Mouse (Mus musculus) granulocyte monocyte progenitor cell, adult 5-6 weeks (primary cell): ENCODE measurements around the gene Slc3a2. TPM values are rescaled to one million over a fixed set of nuclear protein-coding genes. Genes with fewer than 3 reads are reported as not detected.

Experiments used
- ATAC-seq: replicated peaks from 2 replicates; pipeline ENCODE4 v1.8.0; 2016; ENCODE audit warnings: mild to moderate bottlenecking, moderate TSS enrichment, inconsistent platforms; ENCODE audit not compliant: poor library complexity, severe bottlenecking
- total RNA-seq, 2 experiments: library from RNA; stranded (forward) in 1 of 2; stranded (reverse) in 1 of 2; fragments of 200-712, 200-1000 nt in 1 of 2; fragments of >200 nt in 1 of 2; fragmentation: Nextera tagmentation in 1 of 2; gene quantifications; 2 replicates each; pipeline ENCODE4 v1.2.3; 2014 to 2017

Slc3a2 gene
- total RNA-seq, 2 experiments from 2014 or later, result 70.1 to 87.2 TPM

DNA sequence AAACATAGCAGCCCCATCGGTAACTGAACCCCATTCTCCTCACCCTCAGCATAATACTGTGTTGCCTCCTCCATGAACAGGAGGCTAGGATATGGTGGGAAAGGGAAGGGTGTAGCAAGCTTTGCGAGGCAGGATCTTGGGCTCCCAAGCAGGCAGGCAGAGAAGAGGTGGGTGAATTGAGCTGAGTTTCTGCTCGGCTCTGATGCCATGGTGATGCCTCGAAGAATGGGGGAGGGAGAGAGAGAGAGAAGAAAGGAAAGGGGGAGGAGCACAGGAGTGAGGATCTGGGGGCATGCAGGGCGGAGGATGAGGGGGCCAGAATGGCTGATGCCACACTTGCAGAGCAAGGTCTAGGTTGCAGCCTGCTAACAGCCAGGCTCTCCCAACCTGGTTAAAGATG is 57.4 kb downstream of the Slc3a2 start:
- ATAC-seq, result no peak

DNA sequence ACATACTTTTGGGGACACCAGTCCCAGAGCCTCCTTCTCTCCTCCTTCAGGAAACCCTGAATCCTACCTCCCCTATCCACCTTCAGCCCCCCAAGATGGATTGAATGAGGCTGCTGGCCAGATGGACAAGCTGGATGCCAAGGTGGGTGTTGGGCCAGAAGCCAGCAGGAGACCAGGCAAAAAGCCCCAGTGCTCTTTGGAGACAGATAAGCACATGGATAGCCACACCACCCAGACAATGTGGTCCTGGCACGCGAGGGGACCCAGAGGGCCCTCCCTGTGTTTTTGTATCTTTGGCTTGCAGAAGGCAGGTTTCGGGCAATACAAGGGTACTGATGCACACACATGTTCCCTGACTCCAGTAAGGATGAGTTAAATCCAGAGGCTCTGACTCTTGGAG is 58.3 kb downstream of the Slc3a2 start:
- no peak for ATAC-seq

DNA sequence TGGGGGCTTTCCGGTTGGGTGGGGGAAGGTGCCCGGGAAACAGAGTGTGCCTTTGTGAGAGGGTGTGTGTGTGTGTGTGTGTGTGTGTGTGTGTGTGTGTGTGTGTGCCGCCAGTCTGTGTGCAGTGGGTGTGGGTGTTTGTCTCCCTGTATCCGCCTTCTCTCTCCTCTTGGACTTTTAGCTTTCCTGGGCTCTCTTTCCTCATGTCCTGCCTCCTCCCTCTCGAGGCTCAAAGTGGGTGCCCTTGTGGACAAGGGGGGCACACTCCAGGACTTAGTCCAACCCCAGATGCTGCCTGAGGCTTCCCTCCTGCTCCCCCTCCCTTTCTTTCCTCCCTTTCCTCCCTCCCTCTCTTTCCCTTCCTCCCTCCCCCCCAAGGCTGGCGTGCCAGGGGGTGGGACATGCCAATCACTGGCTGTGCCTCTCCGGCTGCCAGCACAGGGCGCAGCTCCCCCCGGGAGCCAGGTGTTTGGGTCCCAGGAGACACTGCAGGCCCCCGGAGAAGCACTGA is 59.2 kb downstream of the Slc3a2 start:
- no peak for ATAC-seq

DNA sequence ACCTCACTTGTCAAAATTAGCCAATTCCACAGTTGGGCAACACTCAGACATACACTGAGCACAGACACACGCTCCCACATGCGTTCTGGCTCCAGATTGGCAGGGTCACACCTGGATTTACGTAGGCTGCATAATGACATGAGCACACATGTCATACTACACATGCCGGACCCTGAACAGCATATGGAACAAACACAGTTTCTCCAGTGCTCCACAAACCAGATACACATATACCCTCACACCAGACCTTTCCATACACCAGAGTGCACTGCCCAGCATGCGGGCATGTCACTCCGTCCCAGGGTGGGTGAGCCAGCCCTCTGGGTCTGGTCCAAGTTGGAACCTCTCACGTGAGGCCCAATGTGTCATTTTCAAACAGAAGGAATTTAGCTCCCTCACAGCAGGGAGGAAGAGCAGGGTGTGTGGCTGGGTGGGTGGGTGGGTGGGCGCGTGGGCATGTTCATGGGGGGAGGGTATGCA is 59.8 kb downstream of the Slc3a2 start, which contains the start of gene Chrm1:
Chrm1 (plus strand) TSS at position 430 of the 480 bp plus-strand sequence.
- peak; percentile 36 for ATAC-seq

DNA sequence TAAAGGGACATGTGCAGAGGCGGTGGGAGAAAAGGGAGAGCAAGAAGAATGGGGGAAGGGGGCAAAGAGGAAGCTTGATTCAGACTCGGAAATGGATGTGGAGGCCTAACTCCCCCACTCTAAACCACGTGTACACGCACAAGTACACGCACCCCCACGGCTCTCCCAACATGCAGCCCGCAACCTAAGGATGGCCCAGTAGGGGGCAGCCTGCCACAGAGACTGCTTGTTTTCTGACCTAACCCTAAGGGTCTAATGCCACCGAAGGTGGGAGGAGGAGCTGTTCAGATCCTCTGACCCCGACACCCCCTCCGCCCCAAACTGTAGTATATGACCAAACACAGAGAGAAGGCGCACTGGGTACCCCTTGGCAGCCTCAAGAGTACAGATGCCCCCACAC is 60.8 kb downstream of the Slc3a2 start:
- peak; percentile 80 for ATAC-seq

DNA sequence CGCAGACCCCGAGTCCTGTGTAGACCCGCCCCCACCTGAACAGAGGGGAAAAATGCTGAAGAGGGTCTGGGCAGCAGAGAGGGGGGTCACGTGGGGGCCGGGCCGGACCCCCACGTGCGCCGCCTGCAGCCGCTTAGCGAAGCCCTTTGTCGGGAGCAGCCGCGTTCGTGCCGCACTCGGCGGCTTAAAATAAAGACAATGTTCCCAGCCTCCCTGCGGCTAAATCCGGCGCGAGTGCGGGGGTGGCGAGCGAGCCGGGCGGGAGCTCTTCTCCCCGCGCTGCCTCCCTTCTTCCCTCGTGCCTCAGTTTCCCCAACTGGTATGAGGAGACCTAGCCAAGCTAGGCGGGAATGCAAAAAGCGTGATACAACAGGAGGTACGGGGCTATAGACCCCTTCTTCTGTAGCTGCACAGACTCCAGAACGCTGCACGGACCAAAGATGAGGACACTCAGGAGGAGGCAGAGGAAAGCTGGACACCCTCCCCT is 61.3 kb downstream of the Slc3a2 start:
- ATAC-seq, result no peak

Other genes starting within 250 kb of the Slc3a2 start
Only the 30 nearest of the 32 such genes appear.
- not detected in 2 replicates for gene Slc22a8, start 132.1 kb downstream of the Slc3a2 start, total RNA-seq (2014; fragmentation: Nextera tagmentation)
- gene Slc22a8, start 132.1 kb downstream of the Slc3a2 start, total RNA-seq (2017), result not detected in 2 replicates
- not detected in 2 replicates for gene Slc22a6, start 105.3 kb downstream of the Slc3a2 start, total RNA-seq (2014; fragmentation: Nextera tagmentation)
- not detected in 2 replicates for gene Slc22a6, start 105.3 kb downstream of the Slc3a2 start, total RNA-seq (2017)
- gene Chrm1, start 59.6 kb downstream of the Slc3a2 start, total RNA-seq (2014; fragmentation: Nextera tagmentation), result 0.04 TPM in 1 of 2 replicates, not detected in the other
- not detected in 2 replicates for gene Chrm1, start 59.6 kb downstream of the Slc3a2 start, total RNA-seq (2017)
- 122 and 136 TPM in 2 replicates for gene Wdr74, start 12.5 kb upstream of the Slc3a2 start, total RNA-seq (2014; fragmentation: Nextera tagmentation)
- gene Wdr74, start 12.5 kb upstream of the Slc3a2 start, total RNA-seq (2017), result 96.6 and 196 TPM in 2 replicates
- not detected in 2 replicates for gene 1700092M07Rik, start 17.3 kb upstream of the Slc3a2 start, total RNA-seq (2014; fragmentation: Nextera tagmentation)
- 2.5 TPM in 2 replicates for gene 1700092M07Rik, start 17.3 kb upstream of the Slc3a2 start, total RNA-seq (2017)
- gene Stx5a, start 18.0 kb upstream of the Slc3a2 start, total RNA-seq (2014; fragmentation: Nextera tagmentation), result 63.4 and 64.7 TPM in 2 replicates
- gene Stx5a, start 18.0 kb upstream of the Slc3a2 start, total RNA-seq (2017), result 43.0 and 62.0 TPM in 2 replicates
- gene Nxf1, start 33.7 kb upstream of the Slc3a2 start, total RNA-seq (2014; fragmentation: Nextera tagmentation), result 268 and 347 TPM in 2 replicates
- gene Nxf1, start 33.7 kb upstream of the Slc3a2 start, total RNA-seq (2017), result 89.4 and 113 TPM in 2 replicates
- 61.2 and 62.7 TPM in 2 replicates for gene Tmem223, start 47.6 kb upstream of the Slc3a2 start, total RNA-seq (2014; fragmentation: Nextera tagmentation)
- gene Tmem223, start 47.6 kb upstream of the Slc3a2 start, total RNA-seq (2017), result 35.7 and 40.6 TPM in 2 replicates
- gene Tmem179b, start 51.1 kb upstream of the Slc3a2 start, total RNA-seq (2014; fragmentation: Nextera tagmentation), result 141 and 147 TPM in 2 replicates
- 69.5 and 81.3 TPM in 2 replicates for gene Tmem179b, start 51.1 kb upstream of the Slc3a2 start, total RNA-seq (2017)
- 19.1 and 20.5 TPM in 2 replicates for gene Taf6l, start 63.0 kb upstream of the Slc3a2 start, total RNA-seq (2014; fragmentation: Nextera tagmentation)
- gene Taf6l, start 63.0 kb upstream of the Slc3a2 start, total RNA-seq (2017), result 10.0 and 15.6 TPM in 2 replicates
- gene Polr2g, start 75.2 kb upstream of the Slc3a2 start, total RNA-seq (2014; fragmentation: Nextera tagmentation), result 112 and 148 TPM in 2 replicates
- gene Polr2g, start 75.2 kb upstream of the Slc3a2 start, total RNA-seq (2017), result 51.7 and 69.8 TPM in 2 replicates
- 3.1 TPM in 2 replicates for gene Zbtb3, start 79.2 kb upstream of the Slc3a2 start, total RNA-seq (2014; fragmentation: Nextera tagmentation)
- gene Zbtb3, start 79.2 kb upstream of the Slc3a2 start, total RNA-seq (2017), result 2.7 and 3.0 TPM in 2 replicates
- 41.3 and 42.1 TPM in 2 replicates for gene Ttc9c, start 96.0 kb upstream of the Slc3a2 start, total RNA-seq (2014; fragmentation: Nextera tagmentation)
- gene Ttc9c, start 96.0 kb upstream of the Slc3a2 start, total RNA-seq (2017), result 62.8 and 65.0 TPM in 2 replicates
- 71.4 and 85.1 TPM in 2 replicates for gene Hnrnpul2, start 96.6 kb upstream of the Slc3a2 start, total RNA-seq (2014; fragmentation: Nextera tagmentation)
- 82.8 and 88.5 TPM in 2 replicates for gene Hnrnpul2, start 96.6 kb upstream of the Slc3a2 start, total RNA-seq (2017)
- not detected in 2 replicates for gene AC129217.1, start 106.4 kb upstream of the Slc3a2 start, total RNA-seq (2014; fragmentation: Nextera tagmentation)
- 34.1 TPM in 1 of 2 replicates, not detected in the other for gene AC129217.1, start 106.4 kb upstream of the Slc3a2 start, total RNA-seq (2017)
- gene Bscl2, start 114.1 kb upstream of the Slc3a2 start, total RNA-seq (2014; fragmentation: Nextera tagmentation), result 61.8 and 89.4 TPM in 2 replicates
- 33.9 and 34.6 TPM in 2 replicates for gene Bscl2, start 114.1 kb upstream of the Slc3a2 start, total RNA-seq (2017)
- not detected in 2 replicates for gene Gng3, start 115.8 kb upstream of the Slc3a2 start, total RNA-seq (2014; fragmentation: Nextera tagmentation)
- 0.26 TPM in 1 of 2 replicates, not detected in the other for gene Gng3, start 115.8 kb upstream of the Slc3a2 start, total RNA-seq (2017)
- 0.11 TPM in 1 of 2 replicates, not detected in the other for gene Lrrn4cl, start 127.4 kb upstream of the Slc3a2 start, total RNA-seq (2014; fragmentation: Nextera tagmentation)
- gene Lrrn4cl, start 127.4 kb upstream of the Slc3a2 start, total RNA-seq (2017), result not detected in 2 replicates
- 115 and 150 TPM in 2 replicates for gene Ubxn1, start 148.1 kb upstream of the Slc3a2 start, total RNA-seq (2014; fragmentation: Nextera tagmentation)
- 135 and 136 TPM in 2 replicates for gene Ubxn1, start 148.1 kb upstream of the Slc3a2 start, total RNA-seq (2017)
- 57.3 and 67.4 TPM in 2 replicates for gene Uqcc3, start 157.6 kb upstream of the Slc3a2 start, total RNA-seq (2014; fragmentation: Nextera tagmentation)
- 66.9 and 100 TPM in 2 replicates for gene Uqcc3, start 157.6 kb upstream of the Slc3a2 start, total RNA-seq (2017)
- gene Lbhd1, start 160.4 kb upstream of the Slc3a2 start, total RNA-seq (2014; fragmentation: Nextera tagmentation), result 49.4 and 65.5 TPM in 2 replicates
- gene Lbhd1, start 160.4 kb upstream of the Slc3a2 start, total RNA-seq (2017), result 10.1 and 37.8 TPM in 2 replicates
- not detected in 2 replicates for gene Gm49403, start 160.6 kb upstream of the Slc3a2 start, total RNA-seq (2014; fragmentation: Nextera tagmentation)
- gene Gm49403, start 160.6 kb upstream of the Slc3a2 start, total RNA-seq (2017), result not detected in 2 replicates
- 70.2 and 82.4 TPM in 2 replicates for gene 1810009A15Rik, start 165.5 kb upstream of the Slc3a2 start, total RNA-seq (2014; fragmentation: Nextera tagmentation)
- gene 1810009A15Rik, start 165.5 kb upstream of the Slc3a2 start, total RNA-seq (2017), result 92.1 and 109 TPM in 2 replicates
- not detected in 2 replicates for gene Gm49416, start 165.6 kb upstream of the Slc3a2 start, total RNA-seq (2014; fragmentation: Nextera tagmentation)
- not detected in 2 replicates for gene Gm49416, start 165.6 kb upstream of the Slc3a2 start, total RNA-seq (2017)
- 23.7 and 30.3 TPM in 2 replicates for gene Ints5, start 169.6 kb upstream of the Slc3a2 start, total RNA-seq (2014; fragmentation: Nextera tagmentation)
- 11.6 and 13.5 TPM in 2 replicates for gene Ints5, start 169.6 kb upstream of the Slc3a2 start, total RNA-seq (2017)
- 143 and 154 TPM in 2 replicates for gene Ganab, start 174.7 kb upstream of the Slc3a2 start, total RNA-seq (2014; fragmentation: Nextera tagmentation)
- 105 and 107 TPM in 2 replicates for gene Ganab, start 174.7 kb upstream of the Slc3a2 start, total RNA-seq (2017)
- gene B3gat3, start 197.0 kb upstream of the Slc3a2 start, total RNA-seq (2014; fragmentation: Nextera tagmentation), result 25.9 and 34.4 TPM in 2 replicates
- gene B3gat3, start 197.0 kb upstream of the Slc3a2 start, total RNA-seq (2017), result 17.2 and 26.5 TPM in 2 replicates
- 2.2 and 2.9 TPM in 2 replicates for gene Rom1, start 206.0 kb upstream of the Slc3a2 start, total RNA-seq (2014; fragmentation: Nextera tagmentation)
- 0.22 and 0.52 TPM in 2 replicates for gene Rom1, start 206.0 kb upstream of the Slc3a2 start, total RNA-seq (2017)
- 26.1 and 30.2 TPM in 2 replicates for gene Eml3, start 206.2 kb upstream of the Slc3a2 start, total RNA-seq (2014; fragmentation: Nextera tagmentation)
- 27.4 and 31.3 TPM in 2 replicates for gene Eml3, start 206.2 kb upstream of the Slc3a2 start, total RNA-seq (2017)
- gene Mta2, start 218.5 kb upstream of the Slc3a2 start, total RNA-seq (2014; fragmentation: Nextera tagmentation), result 115 and 125 TPM in 2 replicates
- gene Mta2, start 218.5 kb upstream of the Slc3a2 start, total RNA-seq (2017), result 120 and 123 TPM in 2 replicates